Mouse (Mus musculus): ENCODE measurements around the gene Tmem184b.

DNA sequence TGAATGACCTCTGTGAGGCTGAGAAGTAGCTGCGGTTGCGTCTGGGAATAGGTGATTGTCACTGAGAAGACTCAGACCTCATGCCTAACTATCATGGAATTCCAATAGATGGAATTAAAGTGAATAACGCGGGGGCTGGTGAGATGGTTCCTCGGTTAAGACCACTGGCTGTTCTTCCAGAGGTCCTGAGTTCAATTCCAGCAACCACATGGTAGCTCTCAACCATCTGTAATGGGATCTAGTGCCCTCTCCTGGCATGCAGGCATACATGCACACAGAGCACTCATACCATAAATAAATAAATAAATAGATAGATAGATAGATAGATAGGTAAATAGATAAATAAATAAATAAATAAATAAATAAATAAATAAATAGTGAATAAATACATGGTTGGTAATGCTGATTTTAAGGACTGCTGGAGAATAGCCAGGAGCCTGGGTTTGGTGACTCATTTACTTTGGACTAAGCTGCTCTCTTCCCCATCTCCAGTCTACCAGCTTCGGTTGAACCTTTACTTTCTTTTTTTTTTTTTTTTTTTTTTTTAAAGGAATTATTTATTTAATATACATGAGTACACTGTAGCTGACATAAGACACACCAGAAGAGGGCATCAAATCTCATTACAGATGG lies 73.9 kb downstream of the Tmem184b start:
- TF ChIP-seq CTCF (IDR thresholded peaks at IDR 0.05; ENCODE audit: extremely low read depth, insufficient read length, insufficient replicate concordance, low read depth, low read length) = no peak; the same call in 1 of the 2 replicates
- TF ChIP-seq POLR2A (IDR thresholded peaks at IDR 0.05; ENCODE audit: low read depth, low read length) = no peak

All from small intestine, adult 2 months (tissue).